Mouse (Mus musculus) retina, embryonic 14.5 days (tissue): ENCODE results near the gene Slc25a20.
A peak's percentile ranks its signal among the peaks of the same experiment; 100 is the strongest.
"Not testable (repeated sequence)": the region's sequence is repeated elsewhere in the genome, so short reads cannot be mapped to it uniquely, and the experiment has no call there.

ENCODE experiments used
- DNase-seq: peaks from one replicate; pipeline ENCODE4 v3.0.0-alpha.2; 2015; ENCODE audit warnings: low spot score

The Slc25a20 gene

DNA sequence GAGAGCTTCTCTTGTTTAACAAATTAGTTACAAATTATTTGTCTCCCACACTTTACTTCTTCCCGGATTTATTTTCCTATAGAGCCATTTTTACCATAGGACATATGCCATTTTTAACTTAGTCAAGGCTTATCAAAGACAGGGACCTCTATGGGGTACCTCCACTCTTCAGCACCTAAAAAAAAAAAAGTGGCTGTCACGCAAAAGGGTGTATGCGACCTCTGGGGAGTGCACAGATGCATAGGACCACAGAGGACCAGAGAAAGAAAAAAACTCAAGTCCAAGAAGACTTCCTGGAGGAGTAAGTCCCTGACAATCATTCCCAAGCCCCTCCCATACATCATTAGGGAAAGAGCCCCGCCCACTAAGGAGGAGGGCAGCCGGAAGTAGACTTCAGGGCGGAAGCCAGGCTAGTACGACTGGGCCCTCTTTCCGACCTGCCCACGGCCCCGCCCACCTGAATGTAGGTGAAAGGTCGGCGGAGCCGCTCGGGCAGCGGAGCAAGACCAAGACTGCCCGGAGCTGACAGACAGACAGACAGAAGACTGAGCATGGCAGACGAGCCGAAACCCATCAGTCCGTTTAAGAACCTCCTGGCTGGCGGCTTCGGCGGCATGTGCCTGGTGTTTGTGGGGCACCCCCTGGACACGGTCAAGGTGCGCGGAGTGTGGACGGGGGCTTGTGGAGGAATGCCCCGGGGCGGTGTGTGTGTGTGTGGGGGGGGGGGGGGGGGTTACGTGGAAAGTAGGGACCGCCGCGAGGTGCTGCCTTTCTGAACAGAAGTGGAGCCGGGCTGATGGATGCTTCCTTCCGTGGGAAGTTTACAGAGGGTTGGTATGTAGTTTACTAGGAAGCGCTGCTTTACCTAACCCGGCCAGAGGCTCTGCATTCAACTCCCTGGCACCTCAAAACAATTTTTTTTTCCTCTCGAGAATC lies at the start of gene Slc25a20:
TSS of gene Slc25a20 (plus strand) at position 412 of the 936 bp plus-strand sequence.
- peak; percentile 85 for DNase-seq

DNA sequence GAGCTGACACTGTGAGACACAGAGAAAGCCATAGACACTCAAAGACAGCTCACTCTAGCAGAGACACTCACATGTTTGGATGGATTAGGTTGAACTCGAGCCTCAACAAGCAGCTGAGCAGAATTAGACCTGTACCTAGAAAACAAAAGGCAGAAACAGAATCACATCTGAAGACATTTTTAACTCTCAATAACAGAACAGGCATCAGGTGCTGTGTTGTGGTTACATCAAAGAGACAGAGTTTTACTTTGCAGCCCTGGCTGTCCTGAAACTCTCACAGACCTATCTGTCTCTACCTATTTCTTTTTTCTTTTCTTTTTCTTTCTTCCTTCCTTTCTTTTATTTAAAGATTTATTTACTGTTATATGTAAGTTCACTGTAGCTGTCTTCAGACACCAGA lies 44.6 kb upstream of the Slc25a20 start:
- no peak for DNase-seq

DNA sequence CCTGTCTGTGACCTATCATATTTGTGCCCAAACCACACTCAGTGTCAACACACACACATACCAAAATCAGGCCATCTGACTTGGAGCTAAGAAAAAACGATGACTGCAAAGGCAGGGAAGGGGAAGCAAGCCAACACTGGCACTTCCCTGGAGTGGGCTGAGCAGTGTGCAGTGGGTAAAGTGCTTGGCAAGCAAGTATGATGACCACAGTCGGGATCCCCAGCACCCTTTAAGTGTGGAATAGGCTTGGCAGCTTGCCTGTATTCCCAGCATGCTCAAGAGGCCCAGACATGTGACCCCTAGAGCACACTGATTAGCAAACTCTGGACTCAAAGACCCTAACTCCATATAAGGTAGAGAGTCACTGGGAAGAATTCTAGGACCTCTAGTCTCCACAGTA lies 35.4 kb upstream of the Slc25a20 start:
- DNase-seq: no peak

DNA sequence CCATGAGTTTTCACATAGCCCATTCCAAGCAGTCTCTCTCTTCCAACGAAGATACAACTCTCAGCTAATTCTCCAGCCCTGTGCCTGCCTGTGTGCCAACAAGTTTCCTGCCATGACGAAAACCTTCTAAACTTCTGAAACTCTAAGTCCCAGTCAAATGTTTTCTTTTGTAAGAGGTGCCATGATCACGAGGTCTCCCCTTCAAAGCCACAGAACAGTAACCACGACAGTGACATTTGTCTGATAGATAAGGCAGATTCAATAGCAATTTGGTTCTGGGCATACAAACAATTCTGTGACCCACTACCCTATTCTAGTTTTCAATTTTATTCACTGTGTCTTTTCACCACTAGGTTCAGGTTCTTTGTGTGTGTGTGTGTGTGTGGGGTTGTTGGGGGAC lies 33.7 kb upstream of the Slc25a20 start:
- no peak for DNase-seq

DNA sequence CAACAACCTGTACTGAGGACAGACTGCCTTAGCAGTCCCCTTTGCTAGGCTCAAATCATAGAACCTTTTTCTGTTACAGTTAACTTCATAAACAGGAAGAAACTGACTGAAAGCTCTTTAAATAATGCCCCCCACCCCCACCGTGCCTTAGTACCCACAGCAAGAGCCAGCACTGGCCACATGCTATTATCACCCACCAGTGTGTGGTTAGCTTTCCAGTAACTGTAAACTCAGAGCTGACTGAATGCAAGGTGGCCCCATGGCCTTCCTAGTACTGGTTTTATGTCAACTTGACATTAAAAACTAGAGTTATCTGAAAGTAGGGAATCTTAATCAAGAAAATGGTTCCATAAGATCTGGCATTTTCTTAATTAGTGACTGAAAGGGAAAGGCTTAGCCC lies 31.2 kb upstream of the Slc25a20 start:
- DNase-seq: no peak

DNA sequence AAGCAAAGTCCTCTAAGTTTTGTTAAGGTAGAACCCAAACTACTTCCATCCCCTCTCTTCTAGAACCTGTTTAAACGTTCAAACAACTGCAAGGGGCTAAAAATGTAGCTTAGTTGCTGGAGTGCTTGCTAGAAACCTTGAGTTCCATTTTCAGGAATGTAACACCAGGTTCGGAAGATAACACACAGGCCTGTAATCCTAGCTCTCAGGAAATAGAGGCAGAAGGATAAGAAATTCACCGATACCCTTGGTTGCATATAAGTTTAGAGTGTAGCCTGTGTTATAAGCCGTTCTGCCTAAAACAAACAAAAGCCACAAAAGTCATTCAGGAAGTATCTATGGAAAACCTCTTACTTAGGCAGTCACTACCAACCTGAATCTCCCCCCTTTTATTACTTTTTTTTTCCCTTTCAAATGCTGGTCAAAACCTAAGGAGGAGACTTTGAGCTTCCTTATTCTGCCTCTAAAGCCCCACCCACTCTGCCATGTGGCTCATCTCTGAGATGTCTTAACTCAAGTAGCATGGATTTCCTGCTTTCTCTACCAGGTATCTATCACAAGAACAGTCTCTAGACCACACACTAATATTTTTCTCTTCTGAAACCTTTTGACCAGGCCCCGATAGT lies 30.1 kb upstream of the Slc25a20 start:
- DNase-seq: no peak

DNA sequence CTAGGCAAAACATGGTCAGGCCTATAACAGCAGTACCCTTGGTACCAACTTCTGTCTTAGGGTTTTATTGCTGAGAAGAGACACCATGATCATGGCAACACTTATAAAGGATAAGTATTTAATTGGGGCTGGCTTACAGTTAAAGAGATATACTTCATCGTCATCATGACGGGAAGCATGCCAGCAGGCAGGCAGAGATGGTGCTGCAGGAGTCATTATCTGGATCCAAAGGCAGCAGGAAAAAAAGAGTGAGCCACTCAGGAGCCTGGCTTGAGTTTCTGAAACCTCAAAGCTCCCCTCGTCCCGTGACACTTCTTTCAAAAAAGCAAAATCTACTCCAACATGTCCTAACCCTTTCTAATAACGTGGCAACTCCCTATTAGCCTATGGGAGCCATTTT lies 29.5 kb upstream of the Slc25a20 start:
- no peak for DNase-seq

DNA sequence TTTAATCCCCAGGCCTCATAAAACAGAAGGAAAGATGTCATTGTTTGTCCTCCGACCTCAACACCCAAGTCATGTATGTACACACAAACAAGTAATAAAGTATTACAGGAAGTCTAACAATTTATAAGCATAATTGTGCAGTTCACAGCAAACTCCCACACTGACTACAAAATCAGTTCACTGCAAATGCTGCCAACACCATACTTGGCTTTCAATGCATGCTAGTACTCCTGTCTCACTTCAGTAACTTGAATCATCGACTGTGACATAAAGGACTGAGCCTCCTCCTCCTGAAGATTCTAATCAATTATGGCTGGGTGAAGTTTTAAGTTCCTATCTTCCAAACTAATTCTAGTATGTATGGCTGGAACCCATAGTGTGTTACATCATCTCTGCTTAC lies 28.0 kb upstream of the Slc25a20 start:
- DNase-seq: no peak

DNA sequence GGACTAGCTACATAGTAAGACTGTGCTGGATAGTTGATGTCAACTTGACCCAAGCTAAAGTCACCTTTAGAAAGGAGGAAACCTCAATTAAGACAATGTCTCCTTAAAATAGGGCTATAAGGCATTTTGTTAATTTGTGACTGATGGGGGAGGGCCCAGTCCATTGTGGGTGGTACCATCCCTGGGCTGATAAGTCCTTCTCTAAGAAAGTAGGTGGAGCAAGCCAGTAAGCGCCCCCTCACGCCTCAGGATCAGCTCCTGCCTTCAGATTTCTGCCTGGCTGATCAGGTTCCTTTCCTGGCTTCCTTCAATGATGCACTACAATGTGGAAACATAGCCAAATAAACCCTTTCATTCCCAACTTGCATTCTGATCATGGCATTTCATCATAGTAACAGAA lies 26.5 kb upstream of the Slc25a20 start:
- DNase-seq: no peak

DNA sequence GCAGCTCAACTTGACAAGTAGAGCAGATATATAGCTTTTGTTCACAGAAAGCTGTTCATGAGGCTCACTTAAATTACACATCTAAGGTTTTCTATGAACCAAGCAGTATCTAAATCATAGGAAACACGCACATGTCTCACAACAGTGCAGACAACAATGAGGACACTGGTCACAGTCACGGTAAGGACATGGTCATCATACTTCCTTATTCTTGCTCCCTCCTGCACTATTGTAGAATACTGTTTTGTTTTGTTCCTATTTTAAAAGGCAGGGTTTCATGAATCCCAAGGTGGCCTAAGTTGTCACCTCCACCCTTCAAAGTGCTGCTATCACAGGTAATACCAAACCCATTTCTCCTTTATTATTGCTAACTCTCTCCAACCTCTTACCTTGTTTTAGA lies 22.1 kb upstream of the Slc25a20 start:
- no peak for DNase-seq

DNA sequence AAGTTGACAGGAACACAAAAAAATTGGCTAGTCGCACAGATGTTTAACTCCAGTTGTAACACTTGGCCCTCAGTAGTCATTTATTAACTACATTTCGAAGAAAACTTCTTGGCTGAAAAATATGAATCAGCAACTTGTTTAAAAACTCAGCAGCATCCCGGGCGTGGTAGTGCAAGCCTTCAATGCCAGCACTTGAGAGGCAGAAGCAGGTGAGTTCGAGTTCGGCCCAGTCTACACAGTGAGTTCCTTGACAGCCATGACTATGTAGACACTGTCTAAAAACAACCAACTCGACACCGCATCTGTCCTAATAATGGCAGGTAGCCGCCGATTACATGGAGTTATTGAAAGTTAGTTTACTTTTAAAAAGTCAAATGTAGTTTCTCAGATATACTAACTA lies 13.7 kb upstream of the Slc25a20 start:
- DNase-seq: no peak

DNA sequence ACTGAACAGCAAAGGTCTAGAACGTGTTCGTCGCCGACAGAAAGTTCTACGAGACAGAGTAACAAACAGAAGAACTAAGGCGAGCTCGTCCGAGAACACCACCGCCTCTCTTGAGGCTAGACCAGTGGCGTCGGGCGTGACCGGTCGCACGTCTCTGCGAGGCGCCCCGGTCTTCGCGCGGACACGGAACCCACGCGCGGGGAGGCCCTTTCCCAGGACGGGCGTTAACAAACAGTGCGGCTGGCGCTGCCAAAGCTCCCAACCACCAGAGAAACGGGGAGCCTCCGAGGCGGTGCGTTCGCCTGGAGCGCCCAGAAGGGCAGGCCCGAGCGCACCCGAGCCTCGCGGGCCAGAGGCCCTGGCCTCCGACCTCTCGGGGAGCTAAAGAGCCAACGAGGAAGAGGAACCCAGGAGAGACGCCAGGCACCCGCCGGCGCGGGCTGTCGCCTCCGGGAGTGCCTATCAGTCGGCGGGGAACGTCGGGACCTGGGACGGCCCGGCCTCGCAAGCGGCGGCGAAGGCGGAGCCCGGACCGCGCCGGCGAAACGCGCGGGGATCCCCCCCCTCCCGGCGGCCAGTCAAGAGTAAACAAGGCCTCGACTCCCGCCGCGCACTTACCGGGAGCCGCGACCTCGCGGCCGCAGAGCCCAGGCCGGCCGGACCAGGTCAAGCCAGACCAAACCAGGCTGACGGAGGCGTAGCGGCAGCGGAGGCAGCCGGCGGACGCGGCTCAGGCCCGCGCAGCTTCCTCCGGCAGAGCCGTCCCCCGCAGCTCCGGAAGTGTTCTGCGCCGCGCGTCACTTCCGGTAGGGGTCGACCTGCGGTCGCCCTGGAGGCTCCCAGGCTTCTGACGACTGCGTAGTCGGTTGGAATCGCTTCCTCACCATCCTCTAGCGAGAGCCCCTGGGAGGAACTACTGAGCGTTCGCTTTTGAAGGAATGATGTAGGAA lies 13.0 kb upstream of the Slc25a20 start, which contains the start of gene Arih2:
TSS of gene Arih2 (minus strand) at position 776 of the 950 bp plus-strand sequence.
- DNase-seq: peak; percentile 93

DNA sequence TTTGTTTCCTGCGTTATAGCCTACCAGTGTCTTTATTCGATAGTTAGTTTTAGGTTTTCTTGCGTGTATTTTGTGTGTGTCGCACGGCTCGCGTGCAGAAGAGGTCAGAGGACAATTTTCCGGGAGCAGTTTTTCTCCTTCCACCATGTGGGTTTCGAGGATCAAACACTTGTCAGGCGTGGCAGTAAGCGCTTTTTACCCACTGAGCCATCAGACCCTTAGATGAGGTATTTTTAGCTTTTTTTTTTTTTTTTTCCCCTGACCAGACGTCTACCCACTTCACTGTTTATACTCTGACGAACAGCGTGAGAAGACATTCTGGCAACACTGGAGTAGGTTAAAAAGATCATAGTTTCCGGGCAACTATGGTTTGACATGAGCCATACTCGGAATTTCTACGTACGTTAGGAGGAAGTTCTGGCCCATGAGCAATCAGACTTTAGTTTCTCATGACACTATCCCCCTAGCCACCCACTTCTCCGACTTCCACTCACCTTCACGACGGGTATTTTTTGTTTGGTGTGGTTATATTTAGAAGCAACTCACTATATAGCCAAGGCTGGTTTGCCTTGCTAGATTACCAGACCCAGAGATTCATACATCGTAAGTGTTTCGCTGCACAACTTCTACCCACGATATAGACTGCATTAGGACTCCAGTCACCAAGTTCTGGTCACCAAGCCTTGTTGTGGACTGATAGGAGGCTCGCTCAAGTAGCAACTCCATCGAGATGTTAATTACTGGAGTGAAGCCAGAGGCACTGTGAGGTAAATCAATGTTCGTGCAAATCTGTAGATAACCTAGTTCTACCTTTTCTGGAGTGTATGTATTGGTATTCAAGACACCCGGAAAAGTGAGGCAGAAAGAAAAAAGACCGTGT lies 12.1 kb upstream of the Slc25a20 start:
- DNase-seq: no peak

DNA sequence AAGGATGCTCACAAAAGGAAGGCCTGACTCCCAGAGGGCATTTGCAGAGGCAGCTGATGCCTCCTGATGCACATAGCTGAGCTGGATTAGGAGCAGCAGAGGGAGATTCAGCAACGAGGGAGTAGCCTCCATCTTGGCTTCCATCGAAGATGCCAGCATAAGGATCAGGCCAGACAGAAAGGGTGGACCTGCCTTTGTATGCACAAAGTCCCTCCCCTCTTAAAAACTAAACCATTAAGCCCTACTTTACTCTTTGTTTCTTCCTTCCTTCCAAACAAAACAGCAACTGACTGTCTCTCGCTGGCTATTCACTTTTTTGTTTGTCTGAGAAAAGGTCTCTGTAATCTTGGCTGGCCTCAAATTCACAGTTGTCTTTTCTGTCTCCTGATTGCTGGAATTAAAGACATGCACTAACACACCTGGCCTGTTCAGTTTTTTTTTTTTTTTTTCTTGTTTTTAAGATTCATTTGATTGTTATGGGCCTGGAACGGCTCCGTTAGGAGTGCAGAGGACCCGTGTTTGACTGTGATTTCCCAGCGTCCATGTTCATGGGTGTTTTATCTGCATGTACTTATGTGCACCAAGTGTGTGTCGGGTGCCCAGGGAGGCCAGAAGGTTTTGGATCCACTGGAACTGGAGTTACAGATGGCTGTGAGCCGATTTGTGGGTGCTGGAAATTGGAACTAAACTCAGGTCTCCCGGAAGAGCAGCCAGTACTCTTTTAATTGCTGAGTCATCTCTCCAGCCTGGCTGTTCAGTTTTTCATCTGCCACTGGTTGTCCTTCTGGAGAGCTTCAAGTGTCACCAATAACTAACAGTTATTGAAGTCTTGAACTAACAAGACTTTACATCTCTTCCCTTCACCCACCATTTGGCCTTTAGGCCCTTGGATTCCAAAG lies 7.1 kb upstream of the Slc25a20 start:
- DNase-seq: no peak

DNA sequence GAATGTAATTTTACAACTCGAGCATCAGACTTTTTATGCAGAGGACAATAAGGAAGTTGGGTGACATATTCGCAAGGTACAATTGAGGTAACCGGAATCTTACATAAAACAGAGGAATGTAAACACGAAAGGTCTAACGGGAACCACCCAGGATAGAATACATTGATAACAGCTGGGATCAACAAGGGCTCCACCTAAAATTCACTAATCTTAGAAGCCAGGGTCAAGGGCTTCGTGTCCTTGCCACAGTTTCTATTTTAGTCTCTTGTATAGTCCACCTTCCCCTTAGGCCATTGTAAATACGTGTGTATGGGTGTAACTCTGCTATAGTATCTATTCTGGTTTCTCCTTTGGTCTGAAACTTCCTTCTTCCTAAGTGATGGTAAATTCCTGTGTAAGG lies 6.0 kb upstream of the Slc25a20 start:
- not testable (repeated sequence) for DNase-seq

DNA sequence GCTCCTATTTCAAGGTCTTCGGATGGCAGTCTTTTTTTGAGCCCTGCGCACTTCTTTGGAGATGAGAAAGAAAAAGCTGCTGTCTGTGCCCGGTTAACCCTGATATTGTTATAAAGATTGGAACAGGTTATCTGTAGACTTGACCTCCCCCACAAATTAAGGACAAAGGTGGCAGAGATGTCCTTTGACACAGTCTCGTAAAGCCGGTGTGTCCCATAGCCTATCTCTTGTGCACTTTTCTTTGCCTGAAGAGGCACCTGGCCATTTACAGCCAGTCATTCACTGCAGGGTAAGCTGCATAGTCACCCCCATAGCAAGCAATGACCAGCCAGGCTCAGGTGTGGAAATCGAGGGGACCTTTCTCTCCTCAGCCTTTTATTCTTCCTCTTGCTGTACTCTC lies 772 bp downstream of the Slc25a20 start:
- DNase-seq: no peak

DNA sequence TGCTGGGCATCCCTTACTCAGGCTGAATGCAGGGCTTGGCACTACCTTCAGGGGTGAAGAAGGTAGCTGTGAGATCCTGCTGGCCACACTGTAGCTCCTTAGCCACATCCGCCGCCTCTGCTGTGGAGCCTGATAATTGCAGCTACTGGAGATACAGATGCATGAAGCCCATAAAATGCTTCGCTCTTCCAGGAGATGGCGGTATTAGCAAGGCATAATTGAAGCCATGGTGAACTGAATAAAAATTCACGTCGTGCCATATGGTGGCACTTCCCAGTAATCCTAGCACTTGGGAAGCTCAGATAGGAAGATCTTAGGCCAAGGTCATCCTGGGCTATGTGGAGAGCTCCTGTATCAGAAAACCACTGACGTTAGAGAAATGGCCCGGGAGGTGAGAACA lies 8.0 kb downstream of the Slc25a20 start:
- DNase-seq: no peak

DNA sequence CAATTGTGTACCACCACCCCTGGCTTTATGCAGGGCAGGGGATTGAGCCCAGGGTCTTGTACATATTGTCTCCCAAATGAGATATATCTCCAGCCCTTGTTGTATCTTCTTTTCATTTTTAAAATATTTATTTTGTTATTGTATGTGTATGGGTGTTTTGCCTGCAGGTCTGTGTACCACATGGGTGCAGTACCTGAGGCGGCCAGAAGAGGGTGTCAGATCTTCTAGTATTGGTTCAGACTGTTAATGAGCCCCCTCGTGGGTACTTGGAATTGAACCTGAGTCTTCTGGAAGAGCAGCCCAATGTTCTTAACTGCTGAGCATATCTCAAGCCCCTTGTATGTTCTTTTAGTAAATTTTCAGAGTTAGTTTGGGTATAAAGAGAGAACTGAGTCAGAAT lies 11.3 kb downstream of the Slc25a20 start:
- peak; percentile 30 for DNase-seq

DNA sequence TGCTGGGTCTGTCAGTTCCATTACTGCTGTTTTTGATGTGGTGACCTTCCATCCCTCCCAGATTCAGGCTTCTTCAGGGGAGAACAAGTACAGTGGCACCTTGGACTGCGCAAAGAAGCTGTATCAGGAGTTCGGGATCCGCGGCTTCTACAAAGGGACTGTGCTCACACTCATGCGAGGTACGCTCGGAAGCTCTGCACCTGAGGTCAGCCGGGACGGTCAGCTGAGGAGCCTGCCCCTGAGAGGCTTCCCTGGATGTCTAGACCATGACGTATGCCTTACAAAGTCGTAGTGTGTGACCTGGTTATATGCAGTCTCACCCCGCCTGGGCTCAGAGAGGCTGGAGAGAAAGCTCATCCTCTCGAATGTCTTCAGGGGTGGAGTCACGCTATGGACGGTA lies 18.1 kb downstream of the Slc25a20 start:
- no peak for DNase-seq

DNA sequence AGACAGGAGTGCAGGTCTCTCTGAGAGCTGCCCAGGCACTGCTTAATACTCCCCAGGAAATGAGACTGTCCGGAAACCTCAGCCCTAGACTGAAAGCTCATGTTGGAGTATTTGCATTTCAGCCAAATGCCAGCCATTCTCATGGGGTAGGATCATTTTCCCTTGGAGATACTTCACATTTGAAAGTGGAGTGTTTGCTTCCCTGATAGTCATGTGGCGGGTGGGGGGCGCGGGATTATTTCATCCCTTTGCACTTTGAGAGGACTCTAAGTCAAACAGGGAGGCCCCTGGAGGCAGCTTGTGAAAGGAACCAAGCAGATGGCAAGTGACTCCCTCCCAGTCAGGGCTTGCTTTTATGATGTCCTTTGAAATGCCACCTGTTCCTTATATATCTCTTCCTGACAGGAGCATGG lies 24.6 kb downstream of the Slc25a20 start:
- DNase-seq: peak; percentile 35
